Mouse (Mus musculus): ENCODE data around the gene Apc2.

Gene Apc2

DNA sequence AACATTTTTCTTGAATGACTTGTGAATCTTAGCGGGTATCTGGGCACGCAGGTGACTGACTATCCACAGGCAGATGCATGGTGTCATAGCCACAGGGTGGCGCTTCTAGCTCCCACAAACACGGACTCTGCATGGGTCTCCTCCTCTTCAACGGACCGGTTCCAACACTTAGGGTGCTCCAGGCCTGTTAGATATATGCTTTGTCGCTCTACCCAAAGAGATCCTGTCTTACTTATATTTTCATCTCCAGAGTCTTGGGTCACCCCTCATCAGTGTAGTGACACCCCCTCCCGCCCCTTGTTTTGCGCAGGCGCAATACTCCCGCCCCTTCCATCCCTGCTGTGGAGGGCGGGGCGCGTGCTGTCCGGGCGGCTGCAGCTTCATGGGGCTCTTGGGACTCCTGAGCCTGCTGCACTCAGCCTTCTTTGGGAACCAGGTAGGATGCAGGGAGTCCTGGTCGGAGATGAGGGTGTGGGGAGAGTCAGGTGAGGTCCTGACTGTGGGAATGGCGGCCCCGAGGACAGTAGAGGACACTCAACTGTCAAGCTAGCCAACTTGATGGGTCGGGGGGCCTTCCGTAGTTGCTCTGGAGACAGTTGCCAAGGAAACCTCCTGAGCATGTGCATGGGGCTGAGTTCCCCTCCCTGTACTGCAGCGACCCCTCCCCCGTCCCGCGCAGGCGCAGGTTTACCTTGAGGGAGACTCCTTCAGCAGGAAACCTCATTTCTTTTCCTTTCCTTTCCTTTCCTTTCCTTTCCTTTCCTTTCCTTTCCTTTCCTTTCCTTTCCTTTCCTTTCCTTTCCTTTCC, at the start of gene Apc2:
Apc2 (plus strand) TSS at position 360 of the 808 bp plus-strand sequence.
- in situ Hi-C loops (cut with MboI; ENCODE audit: low sequenced_read_pairs), result no loop called here

DNA sequence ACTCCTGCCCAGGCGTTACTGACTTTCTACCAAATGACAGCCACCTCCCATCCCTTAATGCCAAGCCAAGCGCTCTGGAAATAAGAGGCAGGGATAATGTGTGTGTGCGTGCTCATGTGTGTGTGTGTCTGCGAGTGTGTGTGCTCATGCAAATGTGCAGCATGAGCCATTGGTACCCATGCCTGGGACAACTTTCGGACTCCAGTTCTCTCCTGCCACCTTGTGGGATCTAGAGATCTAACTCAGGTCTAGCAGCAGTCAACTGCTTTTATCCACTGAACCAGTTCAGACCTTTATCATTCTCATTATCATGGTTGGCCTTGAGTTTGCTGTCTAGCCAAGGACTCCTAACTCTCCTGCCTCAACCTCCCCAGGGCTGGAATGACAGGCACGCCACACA, 47.9 kb upstream of the Apc2 start:
- in situ Hi-C loops (cut with MboI; ENCODE audit: low sequenced_read_pairs), result loop anchor here (5.0 kb wide), 1 partner anchor 71 kb away; the partner anchor contains the start of gene Efna2

DNA sequence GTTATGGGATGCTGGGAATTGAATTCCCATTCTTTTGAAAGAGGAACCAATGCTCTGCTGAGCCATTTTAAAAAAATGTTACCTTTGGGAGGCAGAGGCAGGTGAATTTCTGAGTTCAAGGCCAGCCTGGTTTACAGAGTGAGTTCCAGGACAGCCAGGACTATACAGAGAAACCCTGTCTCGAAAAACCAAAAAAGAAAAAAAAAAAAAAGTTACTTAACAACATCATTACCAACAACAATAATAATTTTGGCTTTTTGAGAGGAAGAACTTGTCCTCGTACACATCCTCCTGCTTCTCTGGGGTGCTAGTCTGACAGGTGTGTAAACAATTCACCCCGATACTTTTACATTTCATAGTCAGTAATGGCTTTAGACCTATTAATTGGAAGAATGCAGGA, 47.3 kb upstream of the Apc2 start:
- in situ Hi-C loops (cut with MboI; ENCODE audit: low sequenced_read_pairs), result loop anchor here (5.0 kb wide), 1 partner anchor 71 kb away; the partner anchor contains the start of gene Efna2

DNA sequence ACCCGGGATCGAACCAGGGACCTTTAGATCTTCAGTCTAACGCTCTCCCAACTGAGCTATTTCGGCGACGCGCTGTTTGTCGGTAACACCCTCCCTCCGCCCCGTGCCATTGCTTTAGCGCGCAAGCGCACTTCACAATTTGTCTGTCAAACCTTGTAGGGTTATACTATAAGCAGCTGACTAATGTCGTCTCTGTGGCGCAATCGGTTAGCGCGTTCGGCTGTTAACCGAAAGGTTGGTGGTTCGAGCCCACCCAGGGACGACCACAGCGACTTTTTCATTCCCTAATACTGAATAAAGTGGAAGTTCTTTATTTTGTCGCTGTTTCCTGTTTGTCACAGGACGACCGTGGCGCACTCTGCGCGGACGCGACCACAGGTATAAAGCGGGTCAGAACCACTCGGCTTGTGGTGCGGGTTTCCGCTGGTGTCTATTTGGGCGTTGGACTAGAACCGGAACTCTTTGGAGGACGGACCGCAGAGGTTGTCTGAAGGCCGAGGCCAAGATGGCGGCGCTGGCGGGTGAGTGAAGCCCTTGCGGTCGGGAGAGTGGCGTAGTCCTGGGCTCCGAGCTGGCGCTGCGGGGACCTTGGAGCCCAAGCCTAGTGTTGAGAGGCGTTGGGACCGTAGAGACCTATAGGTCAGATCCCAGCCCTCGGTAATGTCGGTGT, 46.7 kb upstream of the Apc2 start, which contains the start of gene Ndufs7:
Ndufs7 (plus strand) TSS at position 151 of the 670 bp plus-strand sequence.
- in situ Hi-C loops (cut with MboI; ENCODE audit: low sequenced_read_pairs), result loop anchor here (5.0 kb wide), 1 partner anchor 72 kb away; the partner anchor contains the start of gene Efna2

DNA sequence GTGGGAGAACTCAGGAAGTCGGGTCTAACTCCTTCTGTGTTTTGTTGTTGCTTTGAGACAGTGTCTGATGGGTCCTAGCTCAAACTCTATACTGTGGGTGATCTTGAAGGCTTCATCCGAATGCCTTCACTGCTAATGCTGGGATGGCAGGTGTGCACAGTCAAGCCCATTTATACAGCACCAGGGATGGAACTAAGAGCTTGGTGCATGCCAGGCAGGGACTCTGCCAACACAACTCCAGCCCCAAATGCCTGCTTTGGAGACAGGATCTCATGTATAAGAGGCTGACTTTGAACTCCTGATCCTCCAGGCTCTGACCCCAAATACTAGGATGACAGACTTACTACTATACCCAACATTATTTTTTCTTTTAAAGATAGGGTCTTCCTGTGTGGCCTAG, 45.7 kb upstream of the Apc2 start:
- in situ Hi-C loops (cut with MboI; ENCODE audit: low sequenced_read_pairs), result no loop called here

DNA sequence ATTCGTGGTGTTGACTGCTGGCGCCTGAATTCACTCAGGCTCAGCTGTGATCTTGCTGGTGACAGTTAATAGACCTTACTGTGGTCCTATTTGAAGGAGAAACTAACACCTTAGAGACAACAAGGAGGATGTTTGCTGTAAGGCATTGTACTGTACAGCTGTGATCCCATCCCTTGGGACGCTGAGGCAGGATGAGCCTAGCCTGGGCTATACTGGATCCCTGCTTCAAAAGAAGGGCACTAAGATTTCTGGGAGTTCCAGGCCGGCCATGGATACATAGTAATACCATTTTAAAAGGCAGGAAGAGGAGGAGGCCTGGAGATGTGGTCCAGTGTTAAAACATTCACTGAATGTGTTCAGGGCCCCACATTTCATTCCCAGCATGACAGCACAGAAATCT, 45.2 kb upstream of the Apc2 start:
- in situ Hi-C loops (cut with MboI; ENCODE audit: low sequenced_read_pairs), result no loop called here

- in situ Hi-C loops (cut with MboI; ENCODE audit: low sequenced_read_pairs), result no loop called here
Observed at GRCm38 (mm10) chr10:80252011-80252410, 43.8 kb upstream of the Apc2 start.

DNA sequence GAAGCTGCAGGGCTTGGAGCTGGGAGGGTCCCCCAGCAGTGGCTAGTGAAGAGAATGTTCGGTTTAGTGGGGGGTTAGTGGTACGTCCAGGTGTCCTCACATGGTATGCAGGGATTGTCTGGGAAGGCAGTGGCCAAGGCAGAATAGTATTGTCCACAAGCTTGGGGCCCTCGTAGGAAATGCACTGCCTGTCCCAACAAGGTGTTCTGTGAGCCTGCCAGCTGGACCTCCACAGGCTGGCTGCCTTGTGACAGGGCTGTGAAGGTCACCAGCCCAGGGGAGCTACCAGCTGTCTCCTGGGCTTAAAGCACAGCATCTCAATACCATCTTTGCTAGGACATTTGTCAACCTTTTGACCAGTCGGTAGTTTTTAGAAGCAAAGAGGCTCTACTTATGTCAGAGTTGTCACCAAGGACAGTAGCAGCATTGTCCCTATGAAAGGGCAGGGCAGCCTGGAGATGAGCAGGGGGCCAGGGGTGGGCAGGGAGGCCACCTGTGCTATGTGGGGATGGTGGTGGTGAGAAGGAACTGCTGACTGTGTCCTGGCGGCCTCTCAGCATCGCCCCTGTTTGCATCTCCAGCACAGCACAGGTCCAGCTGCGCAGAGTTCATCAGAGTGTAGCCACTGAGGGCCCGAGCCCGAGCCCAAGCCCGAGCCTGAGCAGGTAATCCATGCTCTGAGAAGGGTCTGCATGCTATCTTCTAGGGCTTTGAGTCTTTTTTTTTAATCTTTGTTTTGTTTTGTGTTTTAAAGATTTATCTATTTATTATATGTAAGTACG, 43.1 kb upstream of the Apc2 start:
- in situ Hi-C loops (cut with MboI; ENCODE audit: low sequenced_read_pairs), result no loop called here

DNA sequence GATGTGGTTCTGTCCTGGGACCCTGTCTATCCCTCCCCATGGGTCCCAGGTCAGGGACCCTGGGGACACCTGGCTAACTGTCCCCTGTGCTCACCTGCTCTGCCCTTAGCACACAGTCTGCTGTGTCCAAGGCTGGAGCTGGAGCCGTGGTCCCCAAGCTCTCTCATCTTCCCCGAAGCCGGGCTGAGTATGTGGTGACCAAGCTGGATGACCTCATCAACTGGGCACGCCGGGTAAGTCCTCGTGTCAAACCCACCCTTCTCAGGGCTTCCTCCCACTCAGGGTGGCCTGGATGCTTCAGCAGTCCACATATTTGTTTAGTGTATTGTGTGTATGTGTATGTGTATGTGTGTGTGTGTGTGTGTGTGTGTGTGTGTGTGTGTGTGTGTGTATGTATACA, 42.2 kb upstream of the Apc2 start:
- in situ Hi-C loops (cut with MboI; ENCODE audit: low sequenced_read_pairs), result no loop called here

GRCm38 (mm10) chr10:80254331-80255297, 41.2 kb upstream of the Apc2 start:
- in situ Hi-C loops (cut with MboI; ENCODE audit: low sequenced_read_pairs), result no loop called here

DNA sequence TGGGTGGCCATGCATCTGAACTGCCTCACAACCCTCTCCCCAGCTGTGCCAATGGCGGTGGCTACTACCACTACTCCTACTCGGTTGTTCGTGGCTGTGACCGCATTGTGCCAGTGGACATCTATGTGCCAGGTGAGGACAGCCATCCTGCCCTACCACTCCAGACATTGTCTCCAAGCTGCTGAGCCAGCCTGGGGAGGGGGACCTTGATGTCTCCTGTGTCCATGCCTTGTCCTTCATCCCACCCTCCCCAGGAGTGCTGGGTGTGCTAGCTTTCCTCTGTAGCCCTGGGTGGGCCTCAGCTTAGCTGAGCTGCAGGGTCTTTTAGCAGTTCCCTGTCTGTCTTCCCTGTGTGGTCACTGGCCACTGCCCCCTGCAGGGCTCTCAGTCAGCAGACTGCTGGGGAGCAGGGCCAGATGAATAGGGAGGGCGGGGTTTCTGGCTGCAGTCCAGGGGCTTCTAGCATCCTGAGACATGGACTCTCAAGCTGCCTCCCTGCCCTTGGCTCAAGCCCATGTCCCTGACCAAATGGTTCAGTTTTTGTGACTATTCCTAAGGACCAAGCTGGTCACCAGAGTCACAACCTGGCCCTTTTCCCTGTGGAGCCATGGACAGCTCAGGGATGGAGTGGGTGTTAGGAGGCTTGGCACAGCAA, 39.8 kb upstream of the Apc2 start:
- in situ Hi-C loops (cut with MboI; ENCODE audit: low sequenced_read_pairs), result no loop called here

DNA sequence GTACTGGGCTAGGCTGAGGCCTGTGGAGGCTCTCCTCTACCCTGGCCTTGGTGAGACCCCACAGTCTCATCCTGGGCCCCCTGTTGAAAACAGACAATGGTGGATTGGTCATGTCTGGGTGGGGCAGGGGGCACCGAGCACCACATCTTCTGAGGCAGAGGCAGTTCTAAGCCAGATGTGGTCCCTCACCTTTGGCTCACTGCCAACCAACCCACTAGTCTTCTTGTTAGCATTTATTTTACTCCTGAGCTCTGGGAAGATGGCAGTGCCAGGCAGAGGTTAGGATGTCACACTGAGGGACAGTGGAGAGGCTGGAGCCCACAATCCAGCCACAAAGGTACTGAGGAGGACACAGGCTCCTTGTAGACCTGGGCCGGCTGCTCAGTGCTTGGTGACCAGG, 37.8 kb upstream of the Apc2 start:
- in situ Hi-C loops (cut with MboI; ENCODE audit: low sequenced_read_pairs), result no loop called here

DNA sequence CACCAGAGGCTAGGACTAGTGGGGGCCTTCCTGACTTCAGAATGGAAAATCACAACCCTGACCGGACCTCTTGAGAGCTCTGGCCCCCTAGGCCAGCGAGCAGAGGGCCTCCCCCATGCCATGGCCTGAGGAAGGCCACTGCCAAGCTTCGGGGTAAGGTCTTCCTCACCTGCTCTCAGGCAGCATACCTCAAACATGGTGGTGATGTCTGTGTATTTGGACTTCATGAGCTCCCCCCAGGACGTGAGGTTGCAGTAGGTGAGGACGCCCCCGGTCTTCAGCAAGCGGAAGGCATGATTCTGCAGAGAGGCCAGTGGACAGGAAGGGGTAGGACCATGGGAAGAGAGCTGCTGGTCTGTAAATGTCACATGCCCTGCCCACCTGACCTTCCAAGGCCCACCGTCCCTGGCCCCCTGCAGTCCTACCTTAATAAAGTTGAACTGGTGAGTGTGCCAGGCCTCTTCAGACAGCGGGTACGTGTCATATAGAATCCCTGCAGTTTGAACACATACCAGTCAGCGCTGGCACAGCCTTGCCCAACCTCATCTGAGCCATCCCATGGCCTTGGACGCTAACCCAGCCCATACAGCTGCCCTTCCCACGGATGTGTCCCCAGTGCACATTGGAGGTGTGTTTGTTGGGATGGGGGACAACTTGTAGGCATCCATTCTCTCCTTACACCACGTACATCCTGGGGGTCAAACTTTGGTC, 36.9 kb upstream of the Apc2 start:
- in situ Hi-C loops (cut with MboI; ENCODE audit: low sequenced_read_pairs), result no loop called here

- in situ Hi-C loops (cut with MboI; ENCODE audit: low sequenced_read_pairs), result no loop called here
Observed at GRCm38 (mm10) chr10:80259463-80259805, 36.3 kb upstream of the Apc2 start.

DNA sequence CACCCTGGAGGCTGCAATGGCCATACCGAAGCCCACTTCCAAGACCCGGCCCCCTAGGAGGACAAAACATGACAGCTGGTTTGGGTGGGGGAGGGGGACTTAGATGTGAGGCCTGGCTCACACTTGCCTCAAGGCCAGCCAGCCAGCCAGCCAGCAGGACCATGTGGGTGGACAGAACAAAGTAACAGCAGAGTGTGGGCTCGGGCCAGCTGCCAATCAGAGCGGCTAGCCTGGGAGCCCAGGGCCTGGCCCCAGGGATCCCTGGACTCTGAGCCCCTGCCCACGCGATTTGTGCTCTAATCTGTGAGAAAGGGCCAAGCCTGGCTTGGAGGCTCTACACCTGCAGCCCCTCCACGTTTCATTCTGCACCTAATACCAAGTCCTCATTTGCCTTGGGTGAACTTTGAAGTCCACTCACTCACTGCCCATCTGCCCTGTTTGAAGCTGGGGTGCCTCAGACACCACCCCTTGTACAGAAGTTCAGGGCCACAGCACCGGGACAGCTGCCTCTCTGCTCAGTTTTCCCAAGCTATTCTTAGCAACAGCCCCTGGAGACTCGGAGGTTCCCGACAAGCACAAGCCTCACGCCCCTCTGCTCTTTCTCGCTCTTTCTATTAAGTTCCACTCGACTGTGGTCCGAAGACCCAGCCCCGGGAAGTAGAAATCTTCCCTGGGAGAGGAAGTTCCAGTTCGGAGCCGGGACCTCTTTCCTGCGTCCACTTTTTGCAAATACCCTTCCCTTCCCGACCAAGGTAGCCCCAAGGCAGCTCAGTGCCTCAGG, 35.7 kb upstream of the Apc2 start:
- in situ Hi-C loops (cut with MboI; ENCODE audit: low sequenced_read_pairs), result no loop called here

DNA sequence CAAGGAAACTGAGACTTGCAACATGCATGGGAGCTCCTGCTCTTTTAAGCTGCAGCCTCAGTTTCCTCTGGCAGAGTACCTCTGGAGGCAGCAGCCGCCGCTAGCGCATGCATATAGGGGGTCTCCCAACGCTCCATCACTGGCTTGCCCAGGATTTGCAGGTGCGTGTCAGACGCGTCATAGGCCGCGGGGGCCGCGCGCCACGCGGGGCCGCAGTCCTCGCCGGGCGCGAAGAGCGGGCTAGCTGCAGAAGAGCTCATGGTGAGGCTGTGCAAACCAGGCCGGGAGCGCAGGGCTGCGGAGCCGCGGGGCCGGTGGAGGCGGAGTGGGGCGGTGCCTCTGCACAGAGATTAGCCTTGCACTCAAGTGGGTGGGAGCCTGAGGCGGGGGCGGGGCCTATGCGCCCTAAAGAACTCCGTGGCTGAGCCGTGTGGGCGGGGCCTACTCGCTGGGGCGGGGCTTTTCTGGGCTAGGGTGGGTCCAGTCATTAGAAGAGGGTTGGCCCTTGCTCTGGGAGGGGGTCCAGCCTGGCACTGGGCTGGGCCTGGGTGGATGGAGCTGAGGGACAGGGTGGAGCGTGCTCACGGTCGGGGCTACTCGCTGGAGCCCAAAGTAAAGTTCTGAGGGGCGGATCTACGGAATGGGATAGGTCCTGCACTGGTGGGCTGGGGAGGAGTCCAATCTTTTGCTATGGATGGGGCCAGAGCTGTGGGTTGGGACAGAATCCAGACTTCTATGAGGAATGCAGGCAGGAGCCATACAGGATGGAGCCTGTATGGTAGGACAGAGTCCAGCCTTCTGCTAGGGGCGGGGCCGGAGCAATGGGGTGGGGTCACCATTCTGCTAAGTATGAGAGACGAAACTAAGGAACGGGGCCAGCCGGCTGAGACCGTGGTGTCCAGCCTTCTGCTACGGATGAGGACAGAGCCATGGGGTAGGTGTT, 34.9 kb upstream of the Apc2 start, which contains the start of the genes Gamt and Dazap1:
Gamt (minus strand) TSS at position 371 of the 943 bp plus-strand sequence.
Dazap1 (plus strand) TSS at position 845 of the 943 bp plus-strand sequence.
- in situ Hi-C loops (cut with MboI; ENCODE audit: low sequenced_read_pairs), result no loop called here

- in situ Hi-C loops (cut with MboI; ENCODE audit: low sequenced_read_pairs), result no loop called here
Observed at GRCm38 (mm10) chr10:80261585-80261968, 34.2 kb upstream of the Apc2 start.
